Mouse (Mus musculus) thymus, postnatal 0 days (tissue): ENCODE results near the gene Hist1h2bf. TPM values are rescaled to one million over a fixed set of nuclear protein-coding genes. Genes with fewer than 3 reads are reported as not detected.
"Not testable (repeated sequence)": the region's sequence is repeated elsewhere in the genome, so short reads cannot be mapped to it uniquely, and the experiment has no call there.

Source experiments
- DNase-seq: peaks from one replicate; pipeline ENCODE4 v3.0.0-alpha.2; 2015; ENCODE audit warnings: low spot score
- polyA plus RNA-seq: library from polyadenylated mRNA; unstranded; fragments of >200 nt; fragmentation: Nextera tagmentation; extraction: Ambion mirVana; gene quantifications from 2 replicates; pipeline ENCODE4 v1.2.1, GENCODE M21; 2015

The Hist1h2bf gene
- polyA plus RNA-seq, 1 experiment from 2014 or later = 39.0 TPM

DNA sequence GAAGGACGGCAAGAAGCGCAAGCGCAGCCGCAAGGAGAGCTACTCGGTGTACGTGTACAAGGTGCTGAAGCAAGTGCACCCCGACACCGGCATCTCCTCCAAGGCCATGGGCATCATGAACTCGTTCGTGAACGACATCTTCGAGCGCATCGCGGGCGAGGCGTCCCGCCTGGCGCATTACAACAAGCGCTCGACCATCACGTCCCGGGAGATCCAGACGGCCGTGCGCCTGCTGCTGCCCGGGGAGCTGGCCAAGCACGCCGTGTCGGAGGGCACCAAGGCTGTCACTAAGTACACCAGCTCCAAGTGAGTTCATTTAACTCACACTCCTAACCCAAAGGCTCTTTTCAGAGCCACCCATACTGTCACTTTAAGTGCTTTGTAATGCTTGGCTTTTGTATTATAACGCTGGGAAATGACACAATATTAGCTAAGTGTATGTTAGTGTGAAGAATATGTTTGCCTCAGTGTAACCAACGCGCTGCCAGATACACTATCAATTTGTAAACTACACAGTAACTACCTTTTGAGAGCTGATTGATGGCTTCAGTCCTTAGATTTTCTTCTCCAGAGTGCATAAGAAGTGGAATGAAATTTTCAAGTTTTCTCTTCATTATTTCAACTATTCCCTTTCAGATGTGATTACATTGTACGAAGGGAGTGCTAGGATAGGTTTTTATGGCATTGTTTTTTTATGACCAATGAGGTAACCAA lies 2.3 kb downstream of the Hist1h2bf start:
- DNase-seq = peak; percentile 56

- peak; percentile 94 for DNase-seq
Observed at GRCm38 (mm10) chr13:23571022-23571503, 2.9 kb downstream of the Hist1h2bf start, which contains the start of the genes Hist1h2ae and Hist1h2bg. Gene Hist1h2ae (minus strand): TSS chr13:23571220. Gene Hist1h2bg (plus strand): TSS chr13:23571396.

DNA sequence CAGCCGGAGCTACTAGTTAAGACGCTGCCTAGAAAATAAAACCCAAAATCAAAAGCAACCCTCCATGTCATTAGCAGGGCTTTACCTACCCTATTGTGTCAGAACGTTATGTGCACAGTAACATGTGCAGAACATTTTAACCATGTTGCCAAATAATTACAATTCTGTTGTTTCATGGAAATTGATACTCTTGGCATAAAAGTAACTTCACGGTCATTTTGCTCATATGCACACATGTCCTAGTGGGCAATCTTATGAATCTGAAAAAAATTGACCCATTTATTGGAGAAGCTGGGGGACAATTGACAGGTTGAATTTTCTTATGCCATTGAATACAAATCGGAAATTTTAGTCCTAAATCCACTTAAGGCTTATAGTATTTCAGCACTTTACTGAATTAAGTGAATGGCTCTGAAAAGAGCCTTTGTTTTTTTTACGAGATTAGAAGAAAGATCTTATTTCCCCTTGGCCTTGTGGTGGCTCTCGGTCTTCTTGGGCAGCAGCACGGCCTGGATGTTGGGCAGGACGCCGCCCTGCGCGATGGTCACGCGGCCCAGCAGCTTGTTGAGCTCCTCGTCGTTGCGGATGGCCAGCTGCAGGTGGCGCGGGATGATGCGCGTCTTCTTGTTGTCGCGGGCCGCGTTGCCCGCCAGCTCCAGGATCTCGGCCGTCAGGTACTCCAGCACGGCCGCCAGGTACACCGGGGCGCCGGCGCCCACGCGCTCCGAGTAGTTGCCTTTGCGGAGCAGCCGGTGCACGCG lies 3.6 kb downstream of the Hist1h2bf start:
- DNase-seq = peak; percentile 44

DNA sequence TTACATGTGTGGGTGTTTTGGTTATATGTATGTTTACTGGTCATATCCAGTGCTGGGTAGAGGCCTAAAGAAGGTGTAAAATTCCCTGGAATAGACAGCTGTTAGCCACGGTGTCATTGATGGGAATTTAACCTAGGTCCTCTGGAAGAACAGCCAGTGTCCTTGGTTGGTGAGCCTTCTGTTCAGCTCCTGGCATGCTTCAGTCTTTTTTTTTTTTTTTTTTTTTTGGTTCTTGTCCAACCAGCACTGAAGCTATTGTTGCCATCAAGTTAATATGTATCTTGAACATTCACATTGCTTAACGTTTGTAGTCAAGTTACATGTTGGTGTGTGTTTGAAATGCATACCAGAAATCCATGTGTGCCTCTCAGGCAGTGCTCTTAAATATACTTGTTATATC lies 9.5 kb downstream of the Hist1h2bf start:
- no peak for DNase-seq

DNA sequence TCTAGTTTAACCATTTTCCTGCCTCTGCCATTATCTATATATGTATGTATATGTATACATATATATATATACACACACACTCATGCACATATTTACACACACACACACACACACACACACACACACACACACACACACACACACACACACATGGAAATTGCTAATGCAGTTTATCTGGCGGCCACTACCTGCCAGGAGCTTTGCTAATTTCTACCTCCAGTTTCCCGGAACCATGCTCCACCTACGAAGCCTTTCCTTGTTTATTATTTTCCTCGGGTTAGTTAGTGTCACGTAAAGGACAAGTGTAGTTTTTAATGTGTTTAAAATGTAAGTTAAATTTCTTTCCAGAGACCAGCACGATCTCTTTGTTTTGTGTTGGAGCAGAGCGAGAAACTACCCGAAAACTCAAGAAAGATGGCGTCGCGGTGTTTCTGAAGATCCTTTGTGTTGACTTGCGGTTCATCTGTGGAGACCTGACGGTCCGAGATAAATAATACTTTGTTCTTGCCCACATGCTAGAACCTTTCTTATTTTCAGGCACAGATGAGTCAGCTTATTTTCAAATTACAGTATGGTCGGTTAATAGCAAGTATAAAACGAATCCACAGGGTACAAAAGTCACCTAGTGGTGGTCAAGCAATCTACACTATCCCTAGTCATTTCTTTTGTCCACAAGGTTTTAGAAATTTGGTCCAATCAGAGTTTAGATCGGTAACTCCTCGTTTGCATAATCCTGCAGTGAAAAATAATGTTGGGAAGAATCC lies 11.1 kb downstream of the Hist1h2bf start:
- DNase-seq = peak; percentile 65

- DNase-seq = peak; percentile 97
Observed at GRCm38 (mm10) chr13:23561883-23562659, 11.9 kb downstream of the Hist1h2bf start, which contains the start of gene Hist1h3e. Gene Hist1h3e (minus strand): TSS chr13:23562369.

DNA sequence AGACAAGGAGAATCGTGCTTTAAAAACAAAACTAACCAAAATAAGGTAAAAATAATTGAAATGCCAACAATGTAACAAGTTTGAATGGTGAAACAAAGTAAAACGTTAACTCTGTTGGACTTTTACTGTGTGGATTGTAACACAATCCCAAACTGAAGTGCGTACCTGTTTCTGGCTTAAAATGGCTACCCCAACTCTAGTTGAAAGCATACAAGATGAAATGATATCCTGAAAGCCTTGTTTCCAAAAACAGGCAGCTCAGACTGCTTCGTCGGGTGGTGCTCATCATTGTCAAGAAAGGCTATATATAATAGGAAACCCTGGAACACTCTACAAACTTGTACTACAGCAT lies 12.5 kb downstream of the Hist1h2bf start:
- DNase-seq = not testable (repeated sequence)

DNA sequence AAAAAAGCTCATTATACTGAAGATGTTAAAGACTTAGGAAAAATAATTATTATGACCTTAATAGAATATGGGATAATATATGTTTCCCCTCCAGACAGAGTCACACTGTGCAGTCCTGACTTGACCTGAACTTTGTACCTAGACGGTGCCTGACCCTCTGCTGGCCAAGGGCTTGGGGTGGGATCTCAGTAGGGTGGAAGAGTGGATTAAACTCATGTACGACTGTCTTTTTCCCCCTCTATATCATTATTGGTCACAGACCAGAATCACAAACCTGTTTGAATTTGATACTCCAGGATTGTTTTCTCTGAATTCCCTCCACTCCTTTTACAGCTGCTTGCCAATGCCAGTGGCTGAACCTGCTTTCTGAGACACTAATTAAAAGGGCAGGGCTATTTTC lies 13.3 kb downstream of the Hist1h2bf start:
- DNase-seq = not testable (repeated sequence)

- no peak for DNase-seq
Observed at GRCm38 (mm10) chr13:23556906-23557305, 17.1 kb downstream of the Hist1h2bf start.

GRCm38 (mm10) chr13:23555839-23556416 lies 18.1 kb downstream of the Hist1h2bf start:
- peak; percentile 88 for DNase-seq

GRCm38 (mm10) chr13:23554925-23555838 lies 18.8 kb downstream of the Hist1h2bf start:
- peak; percentile 93 for DNase-seq

- DNase-seq = no peak
Observed at GRCm38 (mm10) chr13:23554393-23554792, 19.6 kb downstream of the Hist1h2bf start.

DNA sequence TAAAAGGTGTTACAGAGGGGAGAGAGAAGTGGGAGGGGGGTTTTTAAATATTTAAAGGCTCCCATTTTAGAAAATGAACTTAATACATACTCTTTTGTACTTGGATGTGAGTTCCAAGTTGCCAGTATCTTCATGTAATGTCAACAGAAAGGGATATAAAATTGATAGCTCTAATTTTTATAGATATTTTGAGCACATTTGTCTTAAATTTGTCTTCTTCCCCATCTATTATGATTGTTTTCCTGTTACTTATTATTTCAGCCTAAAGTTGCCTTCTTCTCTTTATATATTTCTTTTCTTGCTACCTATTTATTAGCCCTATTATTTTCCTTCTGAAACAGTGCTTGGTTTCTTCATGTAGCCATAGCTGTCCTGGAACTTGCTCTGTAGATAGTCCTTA lies 21.0 kb downstream of the Hist1h2bf start, which contains the start of gene Hist1h1d:
TSS of gene Hist1h1d (plus strand) at position 301 of the 400 bp plus-strand sequence.
- no peak for DNase-seq

DNA sequence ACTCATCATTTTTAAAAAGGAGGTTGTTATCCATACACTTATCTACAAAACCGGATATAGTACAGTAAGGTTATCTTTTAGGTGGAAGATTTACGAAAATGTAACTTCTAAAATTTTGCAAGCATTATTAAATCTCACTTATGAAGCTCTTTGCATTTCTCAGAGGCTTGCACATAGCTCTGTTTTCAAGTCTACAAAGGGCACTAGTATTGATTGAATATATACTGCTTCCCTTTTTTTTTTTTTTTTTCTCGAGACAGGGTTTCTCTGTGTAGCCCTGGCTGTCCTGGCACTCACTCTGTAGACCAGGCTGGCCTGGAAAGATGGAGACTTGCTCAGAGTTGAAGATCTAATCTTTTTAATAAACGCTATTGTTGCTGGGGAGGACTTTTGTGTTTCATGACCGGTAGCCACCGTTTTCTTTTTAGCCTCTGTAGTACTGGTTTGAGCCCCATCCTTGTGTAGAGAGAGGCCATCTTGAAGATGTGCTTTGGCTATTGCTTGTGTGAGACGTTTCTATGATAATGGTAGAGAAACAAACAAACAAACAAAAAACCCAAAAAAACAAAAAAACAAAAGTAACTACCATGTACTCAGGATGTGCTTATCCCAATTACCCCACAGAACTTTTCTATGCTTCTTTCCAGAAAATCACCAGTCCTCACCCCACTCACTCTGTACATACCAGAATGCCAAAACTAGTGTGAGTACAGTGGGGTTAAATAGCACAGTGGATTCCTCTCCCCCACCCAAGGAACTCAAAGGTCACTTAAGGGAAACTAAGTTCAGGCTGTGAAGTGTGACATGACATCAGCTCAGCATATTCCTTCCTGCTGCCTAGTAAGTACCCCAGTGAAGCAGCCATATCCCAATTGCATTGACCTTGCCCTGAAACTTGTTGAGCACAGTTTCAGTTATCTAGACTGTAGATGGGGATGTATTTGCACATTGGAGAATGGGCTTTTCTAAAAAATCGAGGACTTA lies 21.8 kb downstream of the Hist1h2bf start:
- DNase-seq = no peak

GRCm38 (mm10) chr13:23551146-23551834 lies 22.7 kb downstream of the Hist1h2bf start, which contains the start of gene Hist1h4f:
Gene Hist1h4f (minus strand): TSS chr13:23551648.
- peak; percentile 93 for DNase-seq

GRCm38 (mm10) chr13:23550761-23551145 lies 23.2 kb downstream of the Hist1h2bf start:
- DNase-seq = peak; percentile 33

DNA sequence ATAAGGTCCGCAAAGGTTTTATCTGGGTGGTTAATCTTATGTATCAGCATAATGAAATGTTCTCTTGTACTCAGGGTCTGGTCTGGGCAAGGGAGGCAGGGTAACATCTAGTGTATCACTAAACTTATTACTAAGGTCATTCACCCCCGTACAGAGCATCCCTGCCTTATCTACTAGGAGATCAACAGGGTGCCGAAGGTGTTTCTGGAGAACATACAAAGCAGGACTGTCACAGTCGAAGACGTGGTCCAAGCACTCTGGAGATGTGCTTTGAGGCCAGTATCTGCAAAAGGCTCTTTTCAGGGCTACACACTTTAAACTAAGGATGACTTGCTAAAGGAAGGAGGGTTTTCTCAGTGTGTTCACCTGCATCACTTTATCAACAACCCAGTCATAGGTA lies 27.3 kb downstream of the Hist1h2bf start:
- no peak for DNase-seq
